Mouse (Mus musculus) macrophage (primary cell): Measurements from ENCODE around the gene Col6a3. TPM values are rescaled to one million over a fixed set of nuclear protein-coding genes. Genes with fewer than 3 reads are reported as not detected.

ENCODE experiments used
- H3K27ac ChIP-seq: fragments of 350-480 bp; formaldehyde crosslinking; 2 replicates; pipeline ENCODE4 v1.9.0; 2021
- H3K36me3 ChIP-seq: fragments of 350-480 bp; formaldehyde crosslinking; 2 replicates; pipeline ENCODE4 v1.9.0; 2021; ENCODE audit errors: inconsistent target
- H3K4me3 ChIP-seq: fragments of 350-480 bp; formaldehyde crosslinking; 2 replicates; pipeline ENCODE4 v1.9.0; 2021; ENCODE audit errors: inconsistent target
- H3K79me2 ChIP-seq: fragments of 350-480 bp; formaldehyde crosslinking; 2 replicates; pipeline ENCODE4 v1.9.0; 2021; ENCODE audit errors: inconsistent target
- WGBS: methylation state at CpG from one replicate; pipeline ENCODE4 v1.1.7; 2026; ENCODE audit warnings: inconsistent platforms; ENCODE audit not compliant: missing documents; 5-methylcytosine and 5-hydroxymethylcytosine counted together
- polyA plus RNA-seq: library from polyadenylated mRNA; stranded (reverse); fragments of 250-400 nt; gene quantifications from 3 replicates; pipeline ENCODE4 v1.2.4, GENCODE M21; 2018; ENCODE audit warnings: inconsistent platforms

Gene Col6a3
- polyA plus RNA-seq, 1 experiment from 2014 or later: 0.03 TPM

DNA sequence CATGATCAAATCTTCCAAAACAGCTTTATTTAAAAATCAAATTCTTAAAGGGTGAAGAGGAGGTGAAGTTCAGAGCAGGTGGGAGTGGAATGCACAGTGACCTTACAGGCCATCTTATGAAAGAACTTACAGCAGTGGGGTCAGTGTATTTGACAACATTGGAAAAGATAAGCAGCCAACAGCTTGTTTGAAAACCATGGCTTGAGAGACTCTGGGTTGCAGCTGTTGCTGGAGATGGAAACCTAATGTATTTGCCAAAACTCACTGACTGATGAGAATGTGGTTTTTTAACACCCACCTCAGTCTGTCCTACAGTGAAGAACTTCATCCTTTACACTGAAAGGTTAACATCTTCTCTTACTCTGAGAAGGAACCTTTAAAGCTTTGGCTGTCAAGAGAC lies 120.4 kb downstream of the Col6a3 start:
- no peak overlapping the region for H3K4me3 ChIP-seq
- H3K79me2 ChIP-seq: no peaks in the 10 kb centered on the region
- no peaks in the 10 kb centered on the region for H3K36me3 ChIP-seq
- H3K27ac ChIP-seq: no peak overlapping the region

DNA sequence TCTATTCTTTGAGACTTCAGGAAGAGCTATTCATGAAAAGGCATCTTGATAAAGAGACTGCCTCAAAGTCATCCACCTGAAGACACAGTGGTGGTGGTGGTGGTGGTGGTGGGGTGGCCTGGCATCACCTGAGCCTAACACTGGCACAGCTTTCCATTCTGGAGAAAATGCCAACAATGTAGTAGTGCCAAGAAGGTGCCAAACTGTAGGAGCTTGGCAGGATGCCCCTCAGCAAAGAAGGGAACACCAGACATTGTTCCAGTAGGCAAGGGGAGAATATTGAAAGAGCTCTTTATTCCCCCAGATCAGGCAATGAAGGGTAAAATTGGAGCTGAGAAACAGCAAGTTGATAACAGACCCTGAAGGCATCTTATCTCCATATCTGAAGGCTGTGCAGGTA lies 121.8 kb downstream of the Col6a3 start:
- Histone ChIP-seq H3K27ac (no peak overlapping the region), H3K36me3 (no peaks in the 10 kb centered on the region), H3K4me3 (no peak overlapping the region), H3K79me2 (no peaks in the 10 kb centered on the region)

DNA sequence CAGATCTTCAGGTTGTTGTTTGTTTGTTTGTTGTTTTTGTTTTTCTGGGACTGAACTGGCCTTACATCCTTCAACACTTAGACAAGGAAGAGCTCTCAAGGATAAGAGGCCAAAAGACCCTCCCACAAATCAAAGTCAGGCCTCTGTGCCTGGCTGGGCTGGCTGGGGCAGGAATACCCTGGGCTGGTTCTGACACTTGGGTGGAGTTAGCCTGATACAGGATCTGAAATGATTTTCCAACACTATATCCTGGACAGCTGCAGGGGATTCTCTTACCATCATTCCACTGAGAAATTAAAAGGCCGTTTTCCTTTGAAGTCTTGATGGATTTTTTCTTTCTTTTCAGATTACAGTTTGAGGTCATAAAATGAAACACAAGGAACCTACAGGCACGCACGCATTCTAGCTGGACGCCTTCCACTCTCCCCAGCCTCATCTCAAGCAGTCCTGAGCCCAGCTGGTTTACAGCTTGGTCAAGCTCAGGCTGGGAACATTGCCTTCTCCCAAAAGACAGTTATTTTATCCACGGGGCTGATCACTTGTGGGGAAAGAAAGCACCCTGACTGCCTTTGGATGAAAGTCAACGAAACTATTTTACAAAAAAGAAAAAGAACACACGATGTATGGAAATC lies 123.0 kb downstream of the Col6a3 start:
- WGBS: 79% methylated on average over 7 of the region's 7 CpGs
- no peak overlapping the region for H3K27ac ChIP-seq
- H3K4me3 ChIP-seq: no peak overlapping the region
- no peaks in the 10 kb centered on the region for H3K36me3 ChIP-seq
- H3K79me2 ChIP-seq: no peaks in the 10 kb centered on the region

DNA sequence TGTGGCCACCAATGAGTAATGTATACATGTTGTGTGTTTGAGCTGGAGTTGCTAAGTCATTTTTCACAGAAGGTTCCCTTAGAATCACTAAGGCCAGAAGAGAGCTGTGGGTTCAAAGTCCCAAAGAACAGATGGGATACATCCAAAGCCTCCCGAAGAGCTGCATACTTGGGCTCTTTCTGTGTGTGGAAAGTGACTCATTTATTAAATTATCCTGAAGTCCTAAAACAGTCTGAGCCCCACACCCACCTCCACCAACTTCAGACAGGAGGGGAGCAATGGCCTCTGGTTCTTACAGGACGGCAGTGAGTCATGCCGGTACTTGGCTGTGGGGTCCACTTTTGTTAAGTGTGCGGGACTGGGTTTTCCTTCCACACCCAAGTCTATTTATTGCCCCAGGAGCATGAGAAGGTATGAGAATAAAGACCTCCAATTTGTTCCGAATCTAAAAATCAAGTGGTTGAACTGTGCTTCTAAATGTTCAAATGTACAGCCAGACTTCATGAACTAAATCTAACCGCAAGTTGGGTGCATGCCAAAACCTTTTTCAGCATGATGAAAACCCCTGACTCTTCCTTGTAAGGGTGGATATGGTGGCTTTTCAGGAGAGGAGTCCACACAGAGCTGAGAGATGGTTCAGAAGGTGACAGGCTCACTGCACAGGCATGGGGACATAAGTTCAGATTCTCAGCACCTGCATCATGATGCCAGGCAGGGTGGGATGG lies 124.8 kb downstream of the Col6a3 start:
- 95% methylated on average over 6 of the region's 6 CpGs for WGBS
- H3K27ac ChIP-seq: no peak overlapping the region

DNA sequence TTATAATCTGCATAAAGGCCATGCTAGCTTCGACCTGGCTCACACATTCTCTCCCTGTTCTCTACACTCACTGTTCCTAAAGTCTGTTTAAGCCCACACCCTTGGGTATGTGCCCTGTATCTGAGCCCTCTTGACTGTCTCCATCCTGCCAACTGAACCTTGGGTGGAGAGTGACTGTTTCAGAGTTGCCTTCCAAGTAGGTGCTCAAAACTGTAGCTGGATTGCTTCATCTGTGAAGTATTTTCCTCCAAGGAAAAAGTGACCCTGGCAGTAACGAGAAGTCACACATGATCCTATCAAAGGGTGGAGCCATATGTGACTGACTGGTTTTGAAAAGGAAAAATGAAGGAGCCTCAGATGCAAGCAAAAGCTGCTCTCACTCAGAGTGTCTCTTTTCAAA lies 127.5 kb downstream of the Col6a3 start:
- H3K4me3 ChIP-seq: no peak overlapping the region
- H3K27ac ChIP-seq: no peak overlapping the region
- no peaks in the 10 kb centered on the region for H3K36me3 ChIP-seq
- WGBS: 77% methylated on average over 2 of the region's 2 CpGs
- no peaks in the 10 kb centered on the region for H3K79me2 ChIP-seq

More for the DNA sequence above, 124.8 kb downstream of the Col6a3 start:
- Histone ChIP-seq H3K4me3 (no peak overlapping the region), H3K79me2 (no peaks in the 10 kb centered on the region), H3K36me3 (no peaks in the 10 kb centered on the region)

Other genes starting within 250 kb of the Col6a3 start
- 30.9 to 50.1 TPM (median 34.3 TPM) in 3 replicates for gene Cops8, start 241.0 kb downstream of the Col6a3 start, polyA plus RNA-seq
- gene Mlph, start 71.1 kb upstream of the Col6a3 start, polyA plus RNA-seq: 0.11 to 0.16 TPM (median 0.12 TPM) in 3 replicates
- not detected in 3 replicates for gene Prlh, start 109.1 kb upstream of the Col6a3 start, polyA plus RNA-seq
- not detected in 3 replicates for gene Rab17, start 125.7 kb upstream of the Col6a3 start, polyA plus RNA-seq
- 58.8 to 94.9 TPM (median 88.9 TPM) in 3 replicates for gene Lrrfip1, start 154.8 kb upstream of the Col6a3 start, polyA plus RNA-seq